Mouse (Mus musculus) cerebellum, adult 11 months (tissue): ENCODE measurements around the gene Bivm.
A peak's percentile ranks its signal among the peaks of the same experiment; 100 is the strongest.

Experiments
- DNase-seq: peaks from one replicate; pipeline ENCODE4 v3.0.0; 2022

Gene Bivm

DNA sequence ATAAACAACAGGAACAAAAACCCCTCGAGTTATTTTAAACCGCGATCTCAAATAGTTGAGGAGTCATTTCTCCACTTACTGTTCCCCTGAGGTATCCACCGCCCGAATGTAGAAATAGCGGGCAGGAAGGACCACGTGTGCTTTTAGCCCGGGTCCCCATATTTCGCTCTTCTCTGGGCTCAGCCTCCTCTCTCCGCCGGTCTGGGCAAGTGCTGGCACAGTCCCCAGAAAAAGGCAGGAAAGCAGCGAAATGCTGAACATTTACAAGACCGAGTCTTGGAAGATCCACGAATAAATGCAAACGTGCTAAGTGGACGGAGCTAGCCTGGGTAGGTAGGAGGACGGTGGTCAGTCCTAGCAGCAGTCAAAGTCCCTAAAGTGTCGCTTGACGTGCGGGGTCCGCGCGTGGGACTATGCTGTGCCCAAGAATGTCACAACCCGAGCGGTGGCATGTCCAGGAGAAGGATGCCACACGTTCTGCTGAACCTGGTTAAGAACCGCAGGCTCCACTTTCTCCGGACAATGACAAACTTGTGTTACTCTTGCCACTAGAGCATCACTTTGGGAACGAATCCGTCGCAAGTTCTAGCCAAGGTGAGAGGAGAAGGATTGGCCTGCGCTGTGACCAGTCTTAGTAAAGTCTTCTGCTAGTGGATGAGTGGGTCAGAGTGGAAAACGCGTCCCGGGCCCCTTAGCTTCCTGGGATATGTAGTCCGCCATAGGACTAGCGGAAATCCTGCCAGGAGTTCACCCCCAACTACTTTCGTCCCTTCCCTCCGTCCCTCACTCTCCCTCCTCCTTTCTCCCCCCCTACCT lies at the start of gene Bivm, which contains the start of gene Kdelc1:
Gene Bivm (plus strand): TSS at position 719 of the 816 bp plus-strand sequence.
Gene Kdelc1 (minus strand): TSS at position 570 of the 816 bp plus-strand sequence.
- DNase-seq = peak; percentile 86

DNA sequence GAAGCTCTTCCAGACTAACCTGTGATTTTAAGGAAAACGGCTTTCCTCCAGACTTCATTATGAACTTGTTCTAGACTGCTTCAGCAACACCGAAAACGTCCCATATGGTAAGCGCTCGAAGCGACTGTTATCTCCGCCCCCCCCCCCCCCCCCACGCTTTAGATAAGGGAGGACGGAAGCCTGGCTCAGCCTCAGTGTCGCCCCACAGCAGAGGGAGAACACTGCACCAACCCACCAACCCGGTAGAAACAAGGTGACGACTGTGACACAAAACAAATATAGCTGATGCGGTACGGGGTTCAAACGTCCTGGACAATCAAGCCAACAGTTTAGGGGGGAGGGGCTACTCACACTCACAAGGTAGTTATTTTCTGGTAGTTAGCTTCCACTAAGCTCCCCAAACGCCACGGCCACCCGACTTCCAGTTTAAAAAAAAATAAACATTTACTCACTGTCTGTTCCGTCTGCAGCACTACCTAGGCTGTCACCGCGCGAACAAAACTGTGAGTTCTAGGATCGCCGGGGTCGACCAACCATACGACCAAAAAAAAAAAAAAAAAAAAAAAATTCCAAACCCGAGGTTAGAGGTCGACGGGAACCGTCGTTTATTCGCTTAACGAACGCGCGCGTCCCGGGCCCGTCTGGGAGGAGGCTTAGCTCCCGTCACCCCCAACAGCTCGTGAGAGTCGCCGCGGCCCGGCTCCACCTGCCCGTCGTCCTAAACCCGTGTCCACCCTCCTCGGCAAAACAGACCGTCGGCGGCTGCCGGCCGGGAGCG lies 17.1 kb upstream of the Bivm start:
- peak; percentile 34 for DNase-seq

DNA sequence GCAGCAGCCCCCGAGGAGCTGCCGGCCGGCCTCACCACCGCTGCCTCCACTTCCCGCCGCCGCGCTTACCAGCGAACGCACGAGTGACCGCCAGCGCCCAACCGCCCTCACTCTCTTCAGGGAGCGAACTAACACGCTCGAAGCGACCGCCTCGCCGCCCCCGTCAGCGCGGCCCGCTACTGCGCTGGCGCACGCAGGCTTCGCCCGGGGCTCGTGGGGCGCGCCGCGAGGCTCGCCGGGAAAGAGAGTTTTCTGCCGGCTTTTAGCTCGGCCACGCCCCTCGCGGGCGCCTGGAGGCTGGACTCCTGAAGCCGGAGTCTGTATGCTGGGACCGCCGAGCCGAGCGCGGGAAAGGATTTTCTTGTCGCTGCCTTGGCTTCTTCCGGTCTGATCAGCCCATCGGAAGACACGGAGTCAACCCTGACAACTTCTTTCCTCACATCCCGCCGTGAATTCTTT lies 16.5 kb upstream of the Bivm start, which contains the start of gene Tex30:
Gene Tex30 (minus strand): TSS at position 183 of the 459 bp plus-strand sequence.
- DNase-seq = peak; percentile 89

GRCm38 (mm10) chr1:44102939-44103338 lies 15.8 kb upstream of the Bivm start:
- peak; percentile 9 for DNase-seq

- no peak for DNase-seq
Observed at GRCm38 (mm10) chr1:44117571-44117970, 1.2 kb upstream of the Bivm start.

GRCm38 (mm10) chr1:44119201-44120073 lies 680 bp downstream of the Bivm start:
- peak; percentile 77 for DNase-seq

DNA sequence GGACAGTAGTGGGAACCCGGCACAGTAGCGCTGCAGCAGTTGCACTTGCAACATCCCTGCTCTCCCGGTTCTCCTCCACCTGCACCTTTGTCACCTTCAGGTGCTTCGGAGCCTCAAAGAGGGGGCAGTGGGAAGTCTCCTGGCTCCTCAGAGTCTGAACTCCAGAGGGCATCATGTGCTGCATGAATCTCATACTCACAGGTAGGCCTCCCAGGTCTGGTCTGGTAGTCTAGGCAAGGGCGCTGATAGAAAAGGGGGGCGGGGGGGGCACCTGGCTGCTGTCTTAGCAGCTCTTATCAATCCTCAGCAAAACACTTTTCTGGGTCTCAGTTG lies 1.3 kb downstream of the Bivm start:
- no peak for DNase-seq

GRCm38 (mm10) chr1:44122256-44122655 lies 3.5 kb downstream of the Bivm start:
- no peak for DNase-seq

DNA sequence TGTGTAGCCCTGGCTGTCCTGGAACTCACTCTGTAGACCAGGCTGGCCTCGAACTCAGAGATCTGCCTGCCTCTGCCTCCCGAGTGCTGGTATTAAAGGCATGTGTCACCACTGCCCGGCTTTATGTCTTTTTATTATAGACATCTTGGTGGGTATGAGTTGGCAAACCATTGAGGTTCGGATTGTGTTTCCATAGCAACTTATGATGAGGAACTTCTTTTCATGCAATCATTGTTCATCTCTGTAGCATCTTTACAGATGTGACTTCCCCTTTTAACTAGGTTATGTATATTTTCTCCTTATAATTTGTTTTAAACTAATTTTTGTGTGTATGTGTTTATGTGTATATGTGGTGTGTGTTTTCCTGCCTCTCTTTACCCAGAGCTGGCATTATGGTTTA lies 6.8 kb downstream of the Bivm start:
- no peak for DNase-seq

DNA sequence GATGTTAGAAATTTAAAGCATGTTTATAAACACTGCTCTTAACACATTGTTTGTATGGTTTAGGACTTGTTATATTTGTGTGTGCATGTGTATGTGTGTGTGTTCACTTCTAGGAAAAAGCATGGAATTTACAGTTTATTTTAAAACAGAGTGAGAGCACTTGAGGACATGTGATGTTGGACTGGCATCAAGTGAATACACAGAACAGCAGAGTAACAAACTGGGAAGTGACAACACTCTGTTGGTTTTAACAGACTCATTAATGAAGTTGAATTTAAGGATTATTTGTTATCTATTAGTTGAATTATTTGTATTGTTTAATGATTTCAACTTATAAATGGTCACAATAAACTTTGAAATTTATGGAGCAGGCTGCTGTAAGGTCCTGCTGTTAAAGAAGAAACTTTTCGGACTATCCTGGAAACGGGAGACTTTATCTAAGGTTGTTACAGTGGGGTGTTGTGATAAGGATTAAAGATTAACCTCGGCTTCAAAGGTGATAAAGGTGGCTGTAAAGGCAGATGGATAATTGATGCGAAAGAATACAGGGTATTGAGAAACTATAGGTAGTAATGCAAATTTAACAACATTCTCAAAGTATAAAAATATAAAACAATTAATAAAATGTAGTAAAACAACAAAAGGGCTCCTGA lies 11.3 kb downstream of the Bivm start:
- DNase-seq = no peak

- no peak for DNase-seq
Observed at GRCm38 (mm10) chr1:44140232-44140631, 21.5 kb downstream of the Bivm start.

GRCm38 (mm10) chr1:44142747-44143146 lies 24.0 kb downstream of the Bivm start:
- DNase-seq = no peak

- peak; percentile 73 for DNase-seq
Observed at GRCm38 (mm10) chr1:44147563-44148381, 29.0 kb downstream of the Bivm start, which contains the start of gene Ercc5. TSS of gene Ercc5 (plus strand) at chr1:44147744.

DNA sequence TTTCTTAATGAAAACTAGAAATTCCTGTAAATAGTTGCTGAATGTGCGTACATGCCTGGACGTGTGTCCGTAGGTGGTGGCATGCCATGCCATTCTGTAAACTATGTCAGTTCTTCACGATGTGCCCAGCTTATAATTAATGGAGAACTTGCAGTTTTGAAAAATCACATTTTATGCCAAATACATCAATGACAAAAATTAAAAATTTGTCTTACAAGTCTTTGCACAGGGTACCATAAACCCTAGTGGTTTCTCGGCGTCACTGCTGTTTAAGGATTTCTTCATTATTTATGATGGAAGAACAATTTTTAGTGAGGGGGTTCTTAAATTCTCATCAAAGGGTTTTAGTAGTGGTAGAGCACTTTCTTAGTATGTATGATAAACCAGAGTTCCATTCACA lies 29.9 kb downstream of the Bivm start:
- no peak for DNase-seq

DNA sequence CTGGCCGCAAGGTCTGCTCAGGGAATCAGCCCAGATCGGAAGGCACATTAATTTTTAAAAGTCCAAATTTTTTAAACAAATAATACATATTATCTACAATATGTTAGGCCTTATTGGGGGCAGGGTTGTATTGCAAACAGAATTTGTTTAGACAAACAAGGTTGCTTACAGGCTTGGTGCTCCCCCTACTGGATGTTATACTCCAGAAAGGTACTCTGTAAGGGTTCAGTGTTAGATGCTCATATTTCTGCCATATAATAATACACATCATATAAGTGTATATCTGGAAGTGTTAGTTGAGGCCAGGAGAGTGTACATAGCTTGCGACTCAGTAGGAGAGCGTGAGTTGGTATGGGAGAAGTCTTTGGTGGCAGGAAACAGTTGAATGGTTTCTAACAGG lies 36.5 kb downstream of the Bivm start:
- no peak for DNase-seq

DNA sequence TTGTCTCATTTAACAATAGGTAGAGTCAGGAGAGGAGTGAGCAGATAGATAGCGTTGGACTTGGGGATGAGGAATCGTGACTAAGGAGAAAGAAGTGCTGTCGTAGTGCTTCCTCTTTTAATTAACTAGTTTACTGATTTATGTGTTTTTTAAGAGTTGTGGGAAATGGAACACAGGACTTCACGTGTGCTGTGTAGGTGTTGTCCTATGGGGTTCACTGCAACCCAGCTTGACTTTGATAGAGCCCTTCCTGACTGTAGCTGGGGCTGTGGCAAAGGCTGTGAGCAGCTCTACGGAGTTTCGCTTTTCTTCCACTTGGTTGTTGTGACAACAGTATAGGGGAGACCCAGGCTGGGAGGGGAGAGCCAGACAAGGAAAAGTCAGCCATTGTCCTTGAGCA lies 39.6 kb downstream of the Bivm start:
- no peak for DNase-seq

GRCm38 (mm10) chr1:44161818-44162217 lies 43.1 kb downstream of the Bivm start:
- DNase-seq = no peak

- no peak for DNase-seq
Observed at GRCm38 (mm10) chr1:44162389-44162788, 43.6 kb downstream of the Bivm start.

DNA sequence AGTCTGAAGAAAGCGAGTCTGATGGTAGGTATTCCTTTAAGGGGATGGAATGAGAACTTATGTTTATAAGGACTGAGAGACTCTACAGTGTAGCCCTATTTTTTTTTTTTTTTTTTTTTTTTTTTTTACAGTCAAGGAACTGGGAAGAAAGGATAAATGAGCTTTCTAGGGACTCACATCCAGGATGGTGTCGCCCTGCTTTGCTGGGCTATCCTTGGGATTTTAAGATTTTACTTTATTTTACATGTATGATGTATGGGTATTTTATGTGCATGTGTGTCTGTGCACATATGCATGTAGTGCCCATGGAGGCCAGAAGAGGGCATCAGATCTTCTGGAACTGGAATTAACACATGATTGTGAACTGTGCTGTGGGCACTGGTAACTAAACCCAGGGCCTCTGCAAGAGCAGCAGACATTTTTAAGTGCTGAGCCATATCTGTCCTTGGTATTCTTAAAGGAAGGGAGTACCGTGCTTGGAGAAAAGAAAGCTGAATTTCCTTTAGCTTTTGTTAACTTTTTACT lies 49.2 kb downstream of the Bivm start:
- no peak for DNase-seq

DNA sequence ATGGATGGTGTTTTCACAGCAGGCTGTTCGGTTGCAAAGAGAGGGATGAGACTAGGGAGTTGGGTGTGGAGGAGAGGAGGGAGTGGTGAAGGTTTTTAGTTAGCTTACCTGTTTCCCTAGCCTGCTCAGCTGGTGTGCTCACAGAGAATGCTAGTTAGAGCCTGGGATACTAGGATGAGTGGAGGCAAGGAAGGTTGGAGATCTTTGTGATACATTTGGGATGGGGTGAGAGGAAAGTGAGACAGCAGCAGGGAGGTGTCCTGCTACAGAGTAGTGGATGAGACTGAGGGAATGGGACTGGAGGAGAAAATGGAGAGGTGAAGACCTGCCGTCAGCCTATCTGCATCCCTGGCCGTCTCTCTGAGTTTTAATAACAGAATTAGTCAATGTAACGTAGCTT lies 53.9 kb downstream of the Bivm start:
- DNase-seq = no peak

- no peak for DNase-seq
Observed at GRCm38 (mm10) chr1:44173903-44174302, 55.1 kb downstream of the Bivm start.
